Mouse (Mus musculus): ENCODE data around the gene Pla2g10. TPM values are rescaled to one million over a fixed set of nuclear protein-coding genes. Genes with fewer than 3 reads are reported as not detected.
"Not testable (repeated sequence)": the region's sequence is repeated elsewhere in the genome, so short reads cannot be mapped to it uniquely, and the experiment has no call there.

Pla2g10 gene
- polyA plus RNA-seq, 1 experiment from 2014 or later: 0.47 TPM

DNA sequence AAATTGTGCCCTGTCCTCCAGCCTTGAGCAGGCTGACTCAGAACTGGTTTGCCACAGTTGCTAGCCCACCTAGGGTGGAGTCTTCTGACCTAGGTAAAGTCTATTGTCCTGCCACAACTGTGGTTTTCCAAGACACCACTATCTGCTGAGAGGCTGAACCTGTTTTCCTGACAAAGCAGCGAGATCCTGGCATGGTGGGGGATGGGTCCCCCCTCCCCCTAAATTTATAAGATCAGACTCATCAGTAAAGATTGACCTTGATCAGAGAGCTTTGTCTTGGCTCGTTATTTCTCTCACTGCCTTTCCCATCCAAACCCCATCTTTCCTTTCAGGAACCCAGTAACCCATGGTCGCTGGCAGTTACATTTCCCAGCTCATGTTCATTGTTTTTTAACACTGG is 19.2 kb upstream of the Pla2g10 start:
- ATAC-seq: no peak
- Histone ChIP-seq H3K27me3 (no peaks in the 10 kb centered on the region), H3K4me2 (replicated peaks) (no peak overlapping the region), H3K27ac (no peak overlapping the region), H3K4me3 (replicated peaks) (no peak overlapping the region), H3K9me3 (no peaks in the 10 kb centered on the region), H3K36me3 (no peaks in the 10 kb centered on the region), H3K4me1 (replicated peaks) (peaks cover 2% of the 10 kb centered on the region; the same call in 1 of the 2 replicates), H3K9ac (replicated peaks) (no peak overlapping the region)
- 45% methylated on average over 3 of the region's 3 CpGs for WGBS

DNA sequence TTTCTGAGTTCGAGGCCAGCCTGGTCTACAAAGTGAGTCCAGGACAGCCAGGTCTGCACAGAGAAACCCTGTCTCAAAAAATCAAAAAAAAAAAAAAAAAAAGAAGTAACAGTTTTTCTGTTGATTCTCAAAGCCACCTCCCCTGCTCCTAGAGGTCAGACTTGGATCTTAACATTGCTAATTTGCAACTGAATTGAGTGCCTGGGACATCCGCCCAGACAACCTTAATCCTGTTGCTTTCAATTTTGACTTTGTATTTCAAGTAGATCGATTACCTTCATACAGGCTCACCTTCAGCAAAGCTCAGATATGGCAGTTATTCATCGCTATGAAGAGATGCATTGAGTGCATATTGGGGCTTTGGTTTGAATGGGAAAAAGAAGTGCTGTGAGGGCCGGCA is 18.5 kb upstream of the Pla2g10 start:
- Histone ChIP-seq H3K9me3 (no peaks in the 10 kb centered on the region), H3K9ac (replicated peaks) (no peak overlapping the region), H3K36me3 (no peaks in the 10 kb centered on the region), H3K4me2 (replicated peaks) (no peak overlapping the region), H3K4me1 (replicated peaks) (no peaks in the 10 kb centered on the region), H3K27me3 (no peaks in the 10 kb centered on the region), H3K4me3 (replicated peaks) (no peak overlapping the region), H3K27ac (no peak overlapping the region)
- ATAC-seq: no peak
- WGBS: 41% methylated on average over 5 of the region's 5 CpGs

DNA sequence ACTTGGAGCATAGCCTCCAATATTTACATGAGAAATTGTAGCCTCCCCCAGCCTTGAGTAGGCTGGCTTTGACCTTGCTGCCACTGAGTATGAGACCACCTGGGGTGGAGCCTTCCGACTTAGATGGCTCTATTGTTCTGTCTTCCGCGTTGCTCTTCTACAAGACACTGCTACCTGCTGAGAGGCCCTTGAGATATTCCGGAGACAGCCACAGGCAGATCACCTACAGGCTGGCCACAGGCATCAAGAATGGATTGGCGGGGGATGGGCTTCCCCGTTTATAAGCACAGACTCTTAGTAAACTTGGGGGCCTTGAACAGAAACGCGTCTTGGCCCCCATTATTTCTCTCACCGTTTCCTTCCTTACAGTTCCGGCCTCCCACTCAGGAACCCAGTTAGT is 18.0 kb upstream of the Pla2g10 start:
- H3K4me3 ChIP-seq (replicated peaks); H3K9me3 ChIP-seq; H3K27ac ChIP-seq; H3K36me3 ChIP-seq; H3K4me2 ChIP-seq (replicated peaks); H3K9ac ChIP-seq (replicated peaks); ATAC-seq; H3K27me3 ChIP-seq; H3K4me1 ChIP-seq (replicated peaks): not testable (repeated sequence)
- 15% methylated on average over 10 of the region's 10 CpGs for WGBS

DNA sequence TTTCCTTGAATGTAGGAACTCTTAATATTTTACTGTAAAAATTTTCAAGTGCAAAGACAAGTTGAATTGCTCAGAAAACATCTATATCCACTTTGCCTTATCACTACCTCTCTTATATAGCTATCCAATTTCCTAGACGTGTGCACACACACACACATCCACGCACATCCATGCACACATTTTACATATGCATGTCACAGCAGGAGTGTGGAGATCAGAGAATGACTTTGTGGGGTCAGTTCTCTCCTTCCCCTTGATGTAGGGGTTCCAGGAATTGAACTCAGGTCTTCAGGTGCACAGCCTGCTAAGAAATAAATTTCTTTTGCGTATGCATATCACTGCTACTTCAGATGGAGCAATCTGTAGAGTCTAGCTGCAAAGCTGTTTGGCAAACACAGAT is 17.3 kb upstream of the Pla2g10 start:
- no peaks in the 10 kb centered on the region for H3K36me3 ChIP-seq
- H3K27me3 ChIP-seq: no peaks in the 10 kb centered on the region
- H3K9ac ChIP-seq (replicated peaks): no peak overlapping the region
- H3K9me3 ChIP-seq: no peaks in the 10 kb centered on the region
- WGBS: 67% methylated on average over 3 of the region's 3 CpGs
- no peaks in the 10 kb centered on the region for H3K4me1 ChIP-seq (replicated peaks)
- ATAC-seq: no peak
- H3K27ac ChIP-seq: no peak overlapping the region
- H3K4me3 ChIP-seq (replicated peaks): no peak overlapping the region
- no peak overlapping the region for H3K4me2 ChIP-seq (replicated peaks)

DNA sequence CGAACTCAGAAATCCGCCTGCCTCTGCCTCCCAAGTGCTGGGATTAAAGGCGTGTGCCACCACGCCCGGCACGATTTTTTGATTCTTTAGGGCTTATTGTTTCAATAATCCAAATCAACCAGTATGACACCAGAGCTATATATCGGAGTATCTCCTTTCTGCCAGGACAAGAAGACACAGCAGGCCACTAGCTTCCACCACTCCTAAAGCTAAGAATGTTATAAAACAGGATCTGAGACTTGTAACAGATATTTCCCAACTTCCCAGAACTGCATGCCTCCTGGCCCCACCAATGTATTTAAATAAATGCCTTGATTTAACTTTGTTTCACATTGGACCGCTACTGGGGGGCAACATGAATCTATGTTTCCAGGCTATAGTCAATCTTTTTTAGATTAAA is 16.9 kb upstream of the Pla2g10 start:
- Histone ChIP-seq H3K36me3 (no peaks in the 10 kb centered on the region), H3K4me3 (replicated peaks) (no peak overlapping the region), H3K4me2 (replicated peaks) (no peak overlapping the region), H3K27me3 (no peaks in the 10 kb centered on the region), H3K4me1 (replicated peaks) (no peaks in the 10 kb centered on the region), H3K27ac (no peak overlapping the region), H3K9ac (replicated peaks) (no peak overlapping the region), H3K9me3 (no peaks in the 10 kb centered on the region)
- WGBS: 93% methylated on average over 8 of the region's 8 CpGs
- no peak for ATAC-seq

DNA sequence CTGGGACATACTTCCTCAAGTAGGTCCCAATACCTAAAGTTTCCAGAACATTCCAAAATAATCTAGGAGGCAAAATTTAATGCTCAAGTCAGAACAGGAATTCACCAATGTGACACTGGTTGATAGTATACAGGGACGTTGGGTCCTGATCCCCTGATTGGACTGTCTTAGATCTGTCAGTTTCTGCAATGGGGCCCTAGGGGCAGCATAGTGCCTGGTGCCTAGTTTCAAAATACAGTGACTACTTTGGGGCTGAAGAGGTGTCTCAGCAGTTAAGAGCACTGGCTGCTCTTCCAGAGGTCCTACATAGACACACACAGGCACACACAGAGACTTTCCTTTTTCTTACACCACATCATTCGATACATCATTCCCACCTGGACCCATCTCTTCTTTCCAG is 10.1 kb upstream of the Pla2g10 start:
- H3K4me2 ChIP-seq (replicated peaks): no peak overlapping the region
- no peak overlapping the region for H3K9ac ChIP-seq (replicated peaks)
- H3K27me3 ChIP-seq: no peaks in the 10 kb centered on the region
- no peaks in the 10 kb centered on the region for H3K4me1 ChIP-seq (replicated peaks)
- 71% methylated on average over 2 of the region's 2 CpGs for WGBS
- H3K9me3 ChIP-seq: no peaks in the 10 kb centered on the region
- no peak overlapping the region for H3K27ac ChIP-seq
- H3K36me3 ChIP-seq: no peaks in the 10 kb centered on the region
- ATAC-seq: no peak
- H3K4me3 ChIP-seq (replicated peaks): no peak overlapping the region

DNA sequence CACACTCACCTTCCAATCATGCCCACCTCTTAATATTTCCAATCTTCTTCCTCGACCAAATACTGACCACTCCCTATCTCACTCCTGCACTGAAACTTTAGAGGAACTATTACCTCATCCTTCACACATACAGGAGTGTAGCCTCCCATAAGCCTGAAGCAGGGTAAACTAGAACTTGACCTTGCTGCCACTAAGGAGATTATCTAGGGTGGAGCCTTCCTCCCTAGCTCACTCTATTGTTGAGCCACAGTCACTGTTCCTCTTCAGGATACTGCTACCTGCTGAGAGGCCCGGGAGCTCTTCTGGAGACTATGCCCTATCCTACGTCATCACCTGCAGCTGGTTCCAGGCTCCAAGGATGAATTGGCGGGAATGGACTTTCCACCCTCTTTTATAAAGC is 8.3 kb upstream of the Pla2g10 start:
- H3K36me3 ChIP-seq; H3K9me3 ChIP-seq; H3K4me3 ChIP-seq (replicated peaks); H3K27me3 ChIP-seq; H3K27ac ChIP-seq; ATAC-seq; H3K4me2 ChIP-seq (replicated peaks); H3K9ac ChIP-seq (replicated peaks); H3K4me1 ChIP-seq (replicated peaks): not testable (repeated sequence)
- WGBS: 61% methylated on average over 4 of the region's 4 CpGs

DNA sequence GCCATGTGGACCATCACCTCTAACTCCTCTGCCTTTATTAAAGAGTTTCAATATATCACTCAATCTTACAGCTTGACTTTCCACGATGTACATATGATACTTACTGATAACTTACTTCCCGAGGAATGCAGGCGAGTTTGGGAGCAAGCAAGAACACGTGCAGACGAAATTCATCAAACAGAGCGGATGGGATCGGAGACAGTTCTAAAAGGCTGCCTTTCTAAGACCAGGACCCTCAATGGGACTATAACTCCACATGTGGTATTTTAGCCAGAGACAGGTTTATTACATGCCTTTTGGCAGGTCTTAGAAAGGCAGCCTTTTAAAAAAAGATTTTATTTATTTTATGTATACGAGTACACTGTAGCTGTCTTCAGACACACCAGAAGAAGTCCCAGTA is 5.2 kb upstream of the Pla2g10 start:
- WGBS: 91% methylated on average over 8 of the region's 8 CpGs
- H3K9ac ChIP-seq (replicated peaks): no peak overlapping the region

DNA sequence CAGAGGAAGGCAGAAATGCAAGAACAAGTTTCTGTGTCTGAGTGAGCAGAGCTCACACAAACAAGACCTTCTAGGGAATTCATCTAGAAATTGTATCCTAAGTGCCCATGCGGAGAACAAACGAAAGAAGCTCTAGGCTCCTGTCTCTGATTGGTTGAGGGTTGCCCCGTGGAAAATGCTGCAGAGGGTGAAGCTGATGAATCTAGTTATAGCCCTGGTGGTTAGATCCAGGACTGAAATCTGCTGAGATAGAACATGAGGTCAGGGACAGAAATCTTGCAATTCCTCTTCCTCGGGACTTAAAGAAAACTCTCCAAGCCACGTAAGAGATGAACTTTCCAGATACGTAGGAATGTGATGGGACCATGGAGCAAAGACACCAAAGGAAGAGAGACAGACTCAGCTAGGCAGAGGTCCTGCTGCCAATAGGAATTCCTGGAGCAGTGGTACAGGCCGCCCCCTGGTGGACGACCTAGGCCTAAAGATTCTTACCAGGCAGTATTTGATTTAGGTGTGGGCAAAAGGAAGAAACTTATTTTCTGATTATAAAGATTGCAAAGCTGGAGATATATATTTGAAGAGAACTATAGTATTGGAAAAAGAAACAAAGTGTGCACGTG is 2.8 kb upstream of the Pla2g10 start:
- Histone ChIP-seq H3K9me3 (no peaks in the 10 kb centered on the region), H3K27ac (no peak overlapping the region), H3K4me1 (replicated peaks) (0 out of 2 replicates have a peak, but pooled peaks cover 5% of the 10 kb centered on the region), H3K9ac (replicated peaks) (no peak overlapping the region), H3K27me3 (no peaks in the 10 kb centered on the region), H3K4me2 (replicated peaks) (no peak overlapping the region), H3K4me3 (replicated peaks) (no peak overlapping the region), H3K36me3 (no peaks in the 10 kb centered on the region)
- no peak for ATAC-seq
- 22% methylated on average over 9 of the region's 9 CpGs for WGBS

More for the DNA sequence above, 5.2 kb upstream of the Pla2g10 start:
- Histone ChIP-seq H3K36me3 (no peaks in the 10 kb centered on the region), H3K4me3 (replicated peaks) (no peak overlapping the region), H3K27me3 (no peaks in the 10 kb centered on the region), H3K4me2 (replicated peaks) (no peak overlapping the region), H3K27ac (no peak overlapping the region), H3K4me1 (replicated peaks) (0 out of 2 replicates have a peak, but pooled peaks cover under 1% of the 10 kb centered on the region), H3K9me3 (no peaks in the 10 kb centered on the region)
- no peak for ATAC-seq

DNA sequence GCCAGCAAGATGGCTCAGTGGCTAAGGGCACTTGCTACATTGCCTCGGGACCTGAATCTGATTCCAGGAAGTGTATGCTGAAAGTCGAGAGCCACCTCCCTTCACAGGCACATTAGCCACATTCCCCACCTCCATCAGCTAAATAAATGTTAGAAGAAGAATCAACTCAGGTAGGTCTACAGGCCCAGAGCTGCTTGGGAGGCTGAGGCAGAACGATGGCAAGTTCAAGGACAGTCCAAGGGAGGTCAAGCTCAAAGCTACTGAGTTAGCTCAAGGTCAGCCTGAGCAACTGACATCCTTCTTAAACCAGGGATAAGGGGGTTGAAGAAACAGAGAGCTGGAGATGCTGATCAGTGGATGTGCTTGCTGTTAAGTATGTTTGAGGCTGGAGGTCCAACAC is 2.0 kb upstream of the Pla2g10 start:
- WGBS: 82% methylated on average over 3 of the region's 3 CpGs
- Histone ChIP-seq H3K27me3 (no peaks in the 10 kb centered on the region), H3K36me3 (no peaks in the 10 kb centered on the region), H3K27ac (no peak overlapping the region), H3K9ac (replicated peaks) (no peak overlapping the region), H3K9me3 (no peaks in the 10 kb centered on the region), H3K4me1 (replicated peaks) (0 out of 2 replicates have a peak, but pooled peaks cover 5% of the 10 kb centered on the region), H3K4me3 (replicated peaks) (no peak overlapping the region), H3K4me2 (replicated peaks) (no peak overlapping the region)
- ATAC-seq: no peak

DNA sequence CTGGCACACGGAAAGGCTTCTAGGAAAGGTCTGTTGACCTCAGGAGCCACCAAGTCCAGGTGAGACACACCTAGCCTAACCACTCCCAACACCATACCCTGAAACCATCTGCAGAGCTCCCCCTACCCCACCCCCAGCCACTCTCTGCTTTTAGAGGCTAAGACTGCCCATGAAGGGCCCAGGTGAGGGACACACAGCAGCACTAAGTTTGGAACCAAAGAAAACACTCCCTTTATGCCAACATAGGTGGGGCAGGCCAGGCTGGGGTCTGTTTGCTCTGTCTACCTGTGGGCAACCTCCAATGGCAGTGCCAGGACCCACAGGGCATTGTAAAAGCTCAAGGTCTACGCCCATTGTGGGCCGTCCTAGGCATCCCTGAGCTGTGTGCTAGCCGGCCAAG is 1.4 kb downstream of the Pla2g10 start:
- 0 out of 2 replicates have a peak, but pooled peaks cover 5% of the 10 kb centered on the region for H3K4me1 ChIP-seq (replicated peaks)
- WGBS: 86% methylated on average over 4 of the region's 4 CpGs
- H3K4me2 ChIP-seq (replicated peaks): no peak overlapping the region
- H3K27me3 ChIP-seq: no peaks in the 10 kb centered on the region
- no peak overlapping the region for H3K4me3 ChIP-seq (replicated peaks)
- no peaks in the 10 kb centered on the region for H3K9me3 ChIP-seq
- H3K9ac ChIP-seq (replicated peaks): no peak overlapping the region
- no peaks in the 10 kb centered on the region for H3K36me3 ChIP-seq
- H3K27ac ChIP-seq: no peak overlapping the region
- no peak for ATAC-seq

DNA sequence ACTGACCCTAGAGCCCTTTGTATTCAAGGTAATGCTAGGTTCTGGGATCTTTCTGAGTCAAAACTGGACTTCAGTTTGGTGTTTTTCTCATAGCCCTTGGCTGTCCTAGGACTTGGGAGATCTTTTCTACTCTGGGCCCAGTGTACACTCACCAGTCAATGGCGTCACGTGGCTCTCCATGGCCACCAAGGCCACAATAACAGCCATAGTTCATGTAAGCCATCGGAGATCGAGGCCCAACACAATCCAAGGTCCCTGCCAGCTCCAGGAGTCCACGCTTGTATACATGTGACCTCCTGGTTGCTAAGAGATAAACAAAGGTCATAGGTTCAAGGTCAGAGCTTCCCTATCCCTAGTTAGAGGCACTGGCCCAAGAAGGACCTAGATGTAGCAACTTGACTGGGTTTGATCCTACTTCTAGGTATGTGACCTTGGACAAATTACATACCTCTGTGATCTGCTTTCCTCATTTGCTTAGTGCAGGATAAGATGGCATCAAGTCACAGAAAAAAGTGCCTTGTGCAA is 2.9 kb downstream of the Pla2g10 start:
- no peaks in the 10 kb centered on the region for H3K36me3 ChIP-seq

DNA sequence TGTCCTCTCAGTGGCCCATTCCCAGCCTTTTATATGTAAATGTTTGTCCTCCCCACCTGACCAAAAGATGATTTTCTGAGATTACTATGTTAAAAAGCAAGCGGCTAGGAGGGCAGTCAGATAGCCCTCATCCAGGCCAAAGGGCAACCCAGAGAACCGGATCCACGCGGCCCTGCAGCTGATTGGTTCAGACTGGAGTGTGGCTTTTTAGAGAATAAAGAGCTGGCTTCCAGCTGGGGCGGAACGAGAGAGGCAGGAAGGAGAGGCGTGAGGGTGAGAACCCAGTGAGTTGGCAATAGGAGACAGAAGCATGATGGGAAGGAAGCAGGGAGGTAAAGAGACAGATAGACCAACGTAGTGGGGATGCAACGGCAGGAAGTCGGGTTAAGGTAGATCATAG is 7.8 kb downstream of the Pla2g10 start:
- H3K4me3 ChIP-seq (replicated peaks): no peak overlapping the region
- no peaks in the 10 kb centered on the region for H3K27me3 ChIP-seq
- H3K4me2 ChIP-seq (replicated peaks): no peak overlapping the region
- 36% methylated on average over 10 of the region's 10 CpGs for WGBS
- H3K4me1 ChIP-seq (replicated peaks): no peaks in the 10 kb centered on the region
- H3K9me3 ChIP-seq: no peaks in the 10 kb centered on the region
- H3K9ac ChIP-seq (replicated peaks): no peak overlapping the region
- H3K36me3 ChIP-seq: no peaks in the 10 kb centered on the region
- no peak overlapping the region for H3K27ac ChIP-seq
- no peak for ATAC-seq

More for the DNA sequence above, 2.9 kb downstream of the Pla2g10 start:
- no peak for ATAC-seq
- H3K4me3 ChIP-seq (replicated peaks): no peak overlapping the region
- H3K27me3 ChIP-seq: no peaks in the 10 kb centered on the region
- H3K4me1 ChIP-seq (replicated peaks): 0 out of 2 replicates have a peak, but pooled peaks cover 5% of the 10 kb centered on the region
- H3K4me2 ChIP-seq (replicated peaks): no peak overlapping the region
- H3K9ac ChIP-seq (replicated peaks): no peak overlapping the region
- H3K27ac ChIP-seq: no peak overlapping the region
- H3K9me3 ChIP-seq: no peaks in the 10 kb centered on the region
- 85% methylated on average over 5 of the region's 5 CpGs for WGBS

Measured in midbrain, embryonic 13.5 days (tissue).